8 mouse cellular contexts compared by ENCODE assay signal in the genomic region with DNA sequence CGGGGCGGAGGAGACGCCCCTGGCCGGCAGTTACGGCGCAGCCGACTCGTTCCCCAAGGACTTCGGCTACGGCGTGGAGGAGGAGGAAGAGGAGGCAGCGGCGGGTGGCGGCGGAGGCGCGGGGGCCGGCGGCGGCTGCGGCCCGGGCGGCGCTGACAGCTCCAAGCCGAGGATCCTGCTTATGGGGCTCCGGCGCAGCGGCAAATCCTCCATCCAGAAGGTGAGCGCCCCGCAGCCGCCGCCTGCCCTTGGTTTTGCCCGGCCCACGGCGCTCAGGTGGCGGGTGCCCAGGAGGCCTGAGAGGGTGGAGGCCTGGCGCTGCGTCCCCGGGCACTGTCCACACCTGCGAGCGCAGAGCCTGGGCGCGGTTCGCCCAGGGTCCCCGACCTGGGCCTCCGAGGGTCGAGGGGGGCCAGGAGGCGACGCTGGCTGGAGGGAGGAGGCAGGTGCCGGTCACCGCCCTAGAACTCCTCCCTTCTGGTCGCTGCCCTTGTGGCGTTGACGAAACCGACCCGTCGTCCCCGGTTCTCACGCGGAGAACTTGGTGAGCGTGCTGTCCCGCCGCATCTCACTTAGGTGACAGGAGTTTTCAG. TPM values are rescaled to one million over a fixed set of nuclear protein-coding genes. Genes with fewer than 3 reads are reported as not detected.
DNase-seq lines count a peak whose midpoint lies in the region; ATAC-seq and TF ChIP-seq lines count a peak whose summit lies in the region.

Gene 4930535I16Rik, minus strand, starts transcription at position 475 of the 593 bp plus-strand sequence.

- WGBS in bone marrow, adult 2 months: under 1% methylated on average over 54 of the region's 63 CpGs
- WGBS in kidney, embryonic 15.5 days: under 1% methylated on average over 61 of the region's 63 CpGs
- under 1% methylated on average over 52 of the region's 63 CpGs for WGBS in stomach, embryonic 15.5 days

- no peak for TF ChIP-seq CTCF in bone marrow, adult 2 months (IDR thresholded peaks at IDR 0.05; ENCODE audit: control insufficient read depth, insufficient read depth, low read length)

- no peak for TF ChIP-seq POLR2A in bone marrow, adult 2 months (IDR thresholded peaks at IDR 0.05; ENCODE audit: borderline replicate concordance, control insufficient read depth, low read depth, low read length)

- peaks cover 39% of the 10 kb centered on the region for H3K36me3 ChIP-seq in kidney, embryonic 15.5 days
- H3K36me3 ChIP-seq in stomach, embryonic 15.5 days: peaks cover 15% of the 10 kb centered on the region

- peak within 1 kb of the TSS; percentile 97 for H3K4me3 ChIP-seq in bone marrow, adult 2 months (replicated peaks; ENCODE audit: control insufficient read depth, low read depth, low read length)
- peak within 1 kb of the TSS; percentile 99 for H3K4me3 ChIP-seq in kidney, embryonic 15.5 days (replicated peaks)
- H3K4me3 ChIP-seq in stomach, embryonic 15.5 days (replicated peaks): peak within 1 kb of the TSS; percentile 89

- peak within 1 kb of the TSS; percentile 87 for H3K9ac ChIP-seq in kidney, embryonic 15.5 days
- peak within 1 kb of the TSS; percentile 83 for H3K9ac ChIP-seq in stomach, embryonic 15.5 days

- peak within 1 kb of the TSS; percentile 88 for H3K27ac ChIP-seq in bone marrow, adult 2 months (ENCODE audit: control insufficient read depth, insufficient read depth, low read depth, low read length, poor library complexity)
- peak within 1 kb of the TSS; percentile 91 for H3K27ac ChIP-seq in kidney, embryonic 15.5 days
- peak within 1 kb of the TSS; percentile 85 for H3K27ac ChIP-seq in stomach, embryonic 15.5 days

- peak; percentile 28 for DNase-seq in spleen, adult 12 weeks (ENCODE audit: low spot score)
- no peak for DNase-seq in spleen, adult 18-20 months
- peak; percentile 6 to 15 for DNase-seq in gastrocnemius, adult 8-10 months (ENCODE audit: low spot score in 2 of 2)
- peak; percentile 34 for DNase-seq in lung, postnatal 14 days
- DNase-seq in cerebellum, postnatal 36 days: no peak

- peak; percentile 77 for ATAC-seq in kidney, embryonic 15.5 days (replicated peaks; ENCODE audit: low FRiP score)
- ATAC-seq in stomach, embryonic 15.5 days (ENCODE audit: insufficient read depth, low FRiP score, low read depth): peak; percentile 34

- H3K4me1 ChIP-seq in bone marrow, adult 2 months (ENCODE audit: control insufficient read depth, insufficient read depth, low read length): peaks cover 1% of the 10 kb centered on the region
- peaks cover 20% of the 10 kb centered on the region for H3K4me1 ChIP-seq in kidney, embryonic 15.5 days
- peaks cover 14% of the 10 kb centered on the region for H3K4me1 ChIP-seq in stomach, embryonic 15.5 days

- no peaks in the 10 kb centered on the region for H3K9me3 ChIP-seq in kidney, embryonic 15.5 days (replicated peaks)
- H3K9me3 ChIP-seq in stomach, embryonic 15.5 days: no peaks in the 10 kb centered on the region

- no peaks in the 10 kb centered on the region for H3K27me3 ChIP-seq in kidney, embryonic 15.5 days
- no peaks in the 10 kb centered on the region for H3K27me3 ChIP-seq in stomach, embryonic 15.5 days (replicated peaks)

- peak within 1 kb of the TSS; percentile 88 for H3K4me2 ChIP-seq in kidney, embryonic 15.5 days
- peak within 1 kb of the TSS; percentile 74 for H3K4me2 ChIP-seq in stomach, embryonic 15.5 days

RNA-seq across cellular contexts. Expression of gene 4930535I16Rik, which starts in this region (rescaled TPM):
- not detected in 2 replicates for polyA plus RNA-seq in bone marrow, adult 2 months (2011; ENCODE audit: insufficient read depth, insufficient read length, low replicate concordance, missing spikeins)
- not detected for total RNA-seq in gastrocnemius, adult 8-10 months (2022)
- not detected in 2 replicates for polyA plus RNA-seq in kidney, embryonic 15.5 days (2015; fragmentation: Nextera tagmentation; extraction: Ambion mirVana)
- not detected in 2 replicates for polyA plus RNA-seq in stomach, embryonic 15.5 days (2015; fragmentation: Nextera tagmentation; extraction: Ambion mirVana)

Comparison
In these comparisons a context has a peak if more than half of its experiments do, and no peak if none do; other contexts are left out.
1. DNase-seq: peak in spleen, adult 12 weeks (single experiment) and lung, postnatal 14 days (single experiment); none in spleen, adult 18-20 months (0 of 2) and cerebellum, postnatal 36 days (0 of 2).
2. Peak in DNase-seq in gastrocnemius, adult 8-10 months; RNA of the gene not detected or under 1 TPM.
3. Peak in ATAC-seq, H3K4me3 ChIP-seq, H3K27ac ChIP-seq, H3K9ac ChIP-seq and H3K4me2 ChIP-seq in kidney, embryonic 15.5 days; RNA of the gene not detected or under 1 TPM.
4. Peak in ATAC-seq, H3K4me3 ChIP-seq, H3K27ac ChIP-seq, H3K9ac ChIP-seq and H3K4me2 ChIP-seq in stomach, embryonic 15.5 days; RNA of the gene not detected or under 1 TPM.
5. Peak in every context shown above with its lines, with median percentiles within 50 percentile points of each other: H3K27ac ChIP-seq and H3K4me3 ChIP-seq.